ENCODE assay signal across 19 mouse cellular contexts in genomic region chr11:119105071-119105609, GRCm38 (mm10). TPM values are rescaled to one million over a fixed set of nuclear protein-coding genes. Genes with fewer than 3 reads are reported as not detected.
DNase-seq lines count a peak whose midpoint lies in the region; ATAC-seq and TF ChIP-seq lines count a peak whose summit lies in the region.
"Had no signal": no experiment of that assay in that cellular context is flagged by ENCODE, and none has a peak within 500 bp of the region (broad histone marks: within the 10 kb centered on the region; RNA-seq: fewer than 3 reads in every experiment).

No protein-coding gene starts in this region.

- H3K27ac ChIP-seq in heart, embryonic 10.5 days: no peak overlapping the region
- H3K27ac ChIP-seq in heart, postnatal 0 days (ENCODE audit: low read depth): no peak overlapping the region
- no peak overlapping the region for H3K27ac ChIP-seq in midbrain, embryonic 11.5 days (ENCODE audit: low read depth, low read length)
- H3K27ac ChIP-seq in midbrain, embryonic 15.5 days: no peak overlapping the region
- 0 out of 2 replicates have a peak overlapping the region, but pooled peaks have one; percentile 18 for H3K27ac ChIP-seq in stomach, postnatal 0 days (replicated peaks)
- H3K27ac ChIP-seq: hindbrain, embryonic 14.5 days had no signal

- H3K4me3 ChIP-seq in heart, embryonic 10.5 days: peak overlapping the region; percentile 20; the same call in 1 of the 2 replicates
- no peak overlapping the region for H3K4me3 ChIP-seq in heart, postnatal 0 days (ENCODE audit: low read depth, low read length)
- no peak overlapping the region for H3K4me3 ChIP-seq in midbrain, embryonic 11.5 days (ENCODE audit: low read depth, low read length)
- H3K4me3 ChIP-seq in midbrain, embryonic 15.5 days: no peak overlapping the region
- no peak overlapping the region for H3K4me3 ChIP-seq in stomach, postnatal 0 days (ENCODE audit: low read depth, low read length)
- H3K4me3 ChIP-seq: limb, embryonic 10.5 days; myocyte had no signal

- peaks cover 26% of the 10 kb centered on the region for H3K4me1 ChIP-seq in heart, embryonic 10.5 days
- H3K4me1 ChIP-seq in heart, postnatal 0 days (ENCODE audit: control insufficient read depth, insufficient read depth): peaks cover 10% of the 10 kb centered on the region; the same call in 1 of the 2 replicates
- H3K4me1 ChIP-seq in midbrain, embryonic 11.5 days (ENCODE audit: control insufficient read depth, insufficient read depth, low read length): no peaks in the 10 kb centered on the region; the same call in 1 of the 2 replicates
- peaks cover 7% of the 10 kb centered on the region; the same call in 1 of the 2 replicates for H3K4me1 ChIP-seq in midbrain, embryonic 15.5 days
- H3K4me1 ChIP-seq in stomach, postnatal 0 days (replicated peaks; ENCODE audit: control insufficient read depth, insufficient read depth): no peaks in the 10 kb centered on the region

- H3K36me3 ChIP-seq in heart, embryonic 10.5 days: no peaks in the 10 kb centered on the region
- no peaks in the 10 kb centered on the region for H3K36me3 ChIP-seq in heart, postnatal 0 days (replicated peaks; ENCODE audit: control insufficient read depth, insufficient read depth, low read length)
- no peaks in the 10 kb centered on the region for H3K36me3 ChIP-seq in midbrain, embryonic 11.5 days (ENCODE audit: control insufficient read depth, insufficient read depth, low read length)
- no peaks in the 10 kb centered on the region for H3K36me3 ChIP-seq in midbrain, embryonic 15.5 days (replicated peaks)
- no peaks in the 10 kb centered on the region for H3K36me3 ChIP-seq in stomach, postnatal 0 days (ENCODE audit: control insufficient read depth, insufficient read depth, low read length)
- H3K36me3 ChIP-seq: limb, embryonic 10.5 days had no signal

- ATAC-seq in heart, postnatal 0 days (ENCODE audit: insufficient read depth, low read depth): no peak
- ATAC-seq in midbrain, embryonic 11.5 days (ENCODE audit: low FRiP score): no peak
- no peak for ATAC-seq in midbrain, embryonic 15.5 days (replicated peaks)
- ATAC-seq in stomach, postnatal 0 days (ENCODE audit: low FRiP score, low TSS enrichment): no peak
- ATAC-seq: liver, postnatal 0 days had no signal

- TF ChIP-seq CTCF in heart, postnatal 0 days (IDR thresholded peaks at IDR 0.05; ENCODE audit: low read depth): no peak
- TF ChIP-seq CTCF in stomach, postnatal 0 days (IDR thresholded peaks at IDR 0.05; ENCODE audit: low read depth): no peak

- peak overlapping the region; percentile 19; the same call in 1 of the 2 replicates for H3K4me2 ChIP-seq in heart, postnatal 0 days (ENCODE audit: low read depth, low read length)
- no peak overlapping the region for H3K4me2 ChIP-seq in midbrain, embryonic 11.5 days
- no peak overlapping the region for H3K4me2 ChIP-seq in midbrain, embryonic 15.5 days
- H3K4me2 ChIP-seq in stomach, postnatal 0 days (replicated peaks; ENCODE audit: low read depth): no peak overlapping the region
- H3K4me2 ChIP-seq: hindbrain, embryonic 14.5 days had no signal

- peaks cover 23% of the 10 kb centered on the region for H3K27me3 ChIP-seq in heart, embryonic 10.5 days (ENCODE audit: insufficient read depth, poor library complexity, severe bottlenecking)
- no peaks in the 10 kb centered on the region for H3K27me3 ChIP-seq in heart, postnatal 0 days (ENCODE audit: control insufficient read depth, insufficient read depth, low read length)
- H3K27me3 ChIP-seq in midbrain, embryonic 11.5 days (ENCODE audit: control insufficient read depth, insufficient read depth, low read length): no peaks in the 10 kb centered on the region; the same call in 1 of the 2 replicates
- no peaks in the 10 kb centered on the region for H3K27me3 ChIP-seq in midbrain, embryonic 15.5 days (replicated peaks)
- H3K27me3 ChIP-seq in stomach, postnatal 0 days (ENCODE audit: control insufficient read depth, insufficient read depth, low read length): no peaks in the 10 kb centered on the region

- DNase-seq in heart, embryonic 10.5 days (ENCODE audit: low spot score): no peak
- no peak for DNase-seq in heart, adult 9 months (ENCODE audit: low spot score in 2 of 2)
- DNase-seq in heart, postnatal 0 days (ENCODE audit: low spot score): no peak
- no peak for DNase-seq in heart, postnatal 10 days
- peak; percentile 81 for DNase-seq in midbrain, embryonic 11.5 days (ENCODE audit: low spot score, missing footprints)
- no peak for DNase-seq in stomach, postnatal 0 days (ENCODE audit: low spot score)
- DNase-seq in frontal cortex, postnatal 25 days (ENCODE audit: low spot score in 2 of 2): no peak
- DNase-seq: cerebellum, postnatal 36 days; kidney, adult 2 months; kidney, postnatal 14 days; layer of hippocampus, adult 9-11 months; liver, postnatal 0 days; midbrain, embryonic 14.5 days; spleen, adult 18-20 months; thymus, postnatal 4 days had no signal

- intact Hi-C loops in heart, postnatal 10 days (cut with DNase I): no loop called here

- 70% methylated on average over 7 of the region's 7 CpGs for WGBS in heart, embryonic 10.5 days
- 58% methylated on average over 7 of the region's 7 CpGs for WGBS in heart, postnatal 0 days
- 88% methylated on average over 7 of the region's 7 CpGs for WGBS in midbrain, embryonic 11.5 days
- WGBS in midbrain, embryonic 15.5 days: 77% methylated on average over 7 of the region's 7 CpGs
- 46% methylated on average over 7 of the region's 7 CpGs for WGBS in stomach, postnatal 0 days

- no peak overlapping the region for H3K9ac ChIP-seq in heart, postnatal 0 days (replicated peaks; ENCODE audit: low read depth, low read length)
- no peak overlapping the region for H3K9ac ChIP-seq in midbrain, embryonic 11.5 days (ENCODE audit: low read length)
- H3K9ac ChIP-seq in midbrain, embryonic 15.5 days: no peak overlapping the region
- H3K9ac ChIP-seq in stomach, postnatal 0 days (ENCODE audit: low read length): no peak overlapping the region
- H3K9ac ChIP-seq: hindbrain, embryonic 14.5 days; liver, postnatal 0 days had no signal

- no peaks in the 10 kb centered on the region for H3K9me3 ChIP-seq in heart, embryonic 10.5 days
- no peaks in the 10 kb centered on the region for H3K9me3 ChIP-seq in heart, postnatal 0 days (replicated peaks; ENCODE audit: control insufficient read depth, low read length)
- H3K9me3 ChIP-seq in midbrain, embryonic 11.5 days (ENCODE audit: control insufficient read depth, low read length): no peaks in the 10 kb centered on the region
- H3K9me3 ChIP-seq in midbrain, embryonic 15.5 days: no peaks in the 10 kb centered on the region
- H3K9me3 ChIP-seq in stomach, postnatal 0 days (ENCODE audit: control insufficient read depth, low read length): no peaks in the 10 kb centered on the region
- H3K9me3 ChIP-seq: limb, embryonic 10.5 days had no signal

- TF ChIP-seq EP300 in heart, postnatal 0 days (IDR thresholded peaks at IDR 0.05; ENCODE audit: low read depth): no peak
- TF ChIP-seq EP300 in stomach, postnatal 0 days (optimal IDR thresholded peaks at IDR 0.05): no peak

RNA-seq across cellular contexts. Expression of gene Cbx4, which starts 19.1 kb away (rescaled TPM):
- 8.9 and 9.0 TPM in 2 replicates for polyA plus RNA-seq in heart, embryonic 10.5 days (2016; fragmentation: Nextera tagmentation; extraction: Ambion mirVana)
- 12.1 and 23.1 TPM in 2 replicates for total RNA-seq in heart, postnatal 0 days (2014; rRNA removed; ENCODE audit: low replicate concordance)
- 6.8 and 8.2 TPM in 2 replicates for polyA plus RNA-seq in heart, postnatal 0 days (2015; fragmentation: Nextera tagmentation; extraction: Ambion mirVana)
- 10 to 100 TPM; 22.1 to 22.6 TPM for total RNA-seq in heart, postnatal 10 days (2021)
- polyA plus RNA-seq in midbrain, embryonic 11.5 days (2014; fragmentation: Nextera tagmentation; extraction: Ambion mirVana): 6.3 and 7.0 TPM in 2 replicates
- 23.7 and 24.7 TPM in 2 replicates for polyA plus RNA-seq in midbrain, embryonic 15.5 days (2015; fragmentation: Nextera tagmentation; extraction: Ambion mirVana)
- polyA plus RNA-seq in stomach, postnatal 0 days (2015; fragmentation: Nextera tagmentation; extraction: Ambion mirVana): 9.6 and 11.2 TPM in 2 replicates
